Mouse (Mus musculus): ENCODE results near the gene R3hdm4. TPM values are rescaled to one million over a fixed set of nuclear protein-coding genes. Genes with fewer than 3 reads are reported as not detected.

R3hdm4 gene
- polyA plus RNA-seq, 1 experiment from 2014 or later, result 175 TPM

DNA sequence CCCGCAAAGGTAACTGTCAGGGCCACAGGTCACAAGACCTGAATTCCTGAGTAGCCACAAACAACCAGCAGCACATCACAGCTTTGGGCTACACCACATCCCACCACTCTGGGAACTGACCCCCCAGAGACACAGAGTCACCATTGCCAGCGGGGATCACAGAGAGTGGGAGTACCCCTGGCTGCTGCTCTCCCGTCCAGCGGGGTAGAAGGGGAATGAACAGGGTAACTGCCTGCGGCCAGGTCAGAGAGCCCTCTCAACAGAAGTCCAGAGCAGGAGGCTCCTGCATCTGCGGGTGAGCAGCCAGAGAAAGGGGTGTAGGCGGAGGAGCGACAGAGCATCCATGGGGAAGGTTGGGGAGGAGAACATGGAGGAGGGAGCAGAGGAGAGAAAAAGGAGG lies 4.9 kb downstream of the R3hdm4 start:
- peak overlapping the region; percentile 93 for H3K4me2 ChIP-seq (ENCODE audit: low read length)
- DNase-seq (ENCODE audit: low spot score) (no peak), ATAC-seq (no peak)
- H3K27ac ChIP-seq (ENCODE audit: low read depth, low read length), result 0 out of 2 replicates have a peak overlapping the region, but pooled peaks have one; percentile 60
- peak overlapping the region; percentile 82 for H3K4me3 ChIP-seq (ENCODE audit: low read depth, low read length)
- peaks cover 17% of the 10 kb centered on the region for H3K4me1 ChIP-seq (ENCODE audit: control insufficient read depth, insufficient read depth, low read length)
- 8% methylated on average over 8 of the region's 8 CpGs for WGBS
- peaks cover 37% of the 10 kb centered on the region for H3K27me3 ChIP-seq (replicated peaks; ENCODE audit: control insufficient read depth, insufficient read depth, low read length)
- no peaks in the 10 kb centered on the region for H3K9me3 ChIP-seq (replicated peaks; ENCODE audit: control insufficient read depth, low read length)
- peaks cover 8% of the 10 kb centered on the region for H3K36me3 ChIP-seq (ENCODE audit: control insufficient read depth, insufficient read depth, low read length)
- H3K9ac ChIP-seq (ENCODE audit: low read length), result peak overlapping the region; percentile 96

DNA sequence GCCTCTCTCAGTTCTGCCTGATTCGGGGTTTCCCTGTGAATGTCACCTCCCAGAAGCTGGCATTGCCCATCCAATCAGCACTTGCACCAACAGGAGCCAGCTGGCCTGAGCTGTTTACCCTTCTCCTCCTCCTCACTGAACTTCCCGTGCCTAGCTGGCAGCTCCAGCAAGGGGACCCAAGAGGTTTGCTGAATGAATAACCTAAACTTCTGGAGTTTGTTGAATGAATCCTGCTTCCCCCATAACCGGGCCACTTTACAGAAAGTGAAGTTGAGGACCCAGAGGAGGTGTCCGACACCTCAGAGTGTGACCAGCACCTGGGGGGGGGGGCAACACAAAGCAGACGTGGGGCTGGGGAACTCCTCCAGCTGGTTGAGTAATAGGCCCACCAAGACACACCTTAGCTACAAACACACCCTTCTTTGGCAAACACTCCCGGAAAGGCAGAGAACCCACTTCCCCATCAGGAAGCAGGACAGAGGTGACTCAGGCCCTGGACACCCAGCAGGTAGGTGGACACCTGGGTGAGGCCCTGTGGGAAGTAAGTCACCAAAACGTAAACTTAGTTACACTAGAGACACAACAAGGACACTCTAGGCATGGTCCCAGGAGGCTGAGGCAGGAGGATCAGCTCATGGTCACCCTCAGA lies 5.9 kb downstream of the R3hdm4 start:
- peaks cover 15% of the 10 kb centered on the region for H3K36me3 ChIP-seq (ENCODE audit: control insufficient read depth, insufficient read depth, low read length)
- H3K9ac ChIP-seq (ENCODE audit: low read length), result peak overlapping the region; percentile 13; the same call in 1 of the 2 replicates
- ATAC-seq, result no peak
- H3K9me3 ChIP-seq (replicated peaks; ENCODE audit: control insufficient read depth, low read length), result no peaks in the 10 kb centered on the region
- H3K27ac ChIP-seq (ENCODE audit: low read depth, low read length), result no peak overlapping the region
- no peak overlapping the region for H3K4me3 ChIP-seq (ENCODE audit: low read depth, low read length)
- DNase-seq (ENCODE audit: low spot score), result no peak
- H3K4me1 ChIP-seq (ENCODE audit: control insufficient read depth, insufficient read depth, low read length), result peaks cover 17% of the 10 kb centered on the region
- 74% methylated on average over 7 of the region's 7 CpGs for WGBS
- H3K4me2 ChIP-seq (ENCODE audit: low read length), result peak overlapping the region; percentile 93; the same call in 1 of the 2 replicates
- H3K27me3 ChIP-seq (replicated peaks; ENCODE audit: control insufficient read depth, insufficient read depth, low read length), result peaks cover 27% of the 10 kb centered on the region

DNA sequence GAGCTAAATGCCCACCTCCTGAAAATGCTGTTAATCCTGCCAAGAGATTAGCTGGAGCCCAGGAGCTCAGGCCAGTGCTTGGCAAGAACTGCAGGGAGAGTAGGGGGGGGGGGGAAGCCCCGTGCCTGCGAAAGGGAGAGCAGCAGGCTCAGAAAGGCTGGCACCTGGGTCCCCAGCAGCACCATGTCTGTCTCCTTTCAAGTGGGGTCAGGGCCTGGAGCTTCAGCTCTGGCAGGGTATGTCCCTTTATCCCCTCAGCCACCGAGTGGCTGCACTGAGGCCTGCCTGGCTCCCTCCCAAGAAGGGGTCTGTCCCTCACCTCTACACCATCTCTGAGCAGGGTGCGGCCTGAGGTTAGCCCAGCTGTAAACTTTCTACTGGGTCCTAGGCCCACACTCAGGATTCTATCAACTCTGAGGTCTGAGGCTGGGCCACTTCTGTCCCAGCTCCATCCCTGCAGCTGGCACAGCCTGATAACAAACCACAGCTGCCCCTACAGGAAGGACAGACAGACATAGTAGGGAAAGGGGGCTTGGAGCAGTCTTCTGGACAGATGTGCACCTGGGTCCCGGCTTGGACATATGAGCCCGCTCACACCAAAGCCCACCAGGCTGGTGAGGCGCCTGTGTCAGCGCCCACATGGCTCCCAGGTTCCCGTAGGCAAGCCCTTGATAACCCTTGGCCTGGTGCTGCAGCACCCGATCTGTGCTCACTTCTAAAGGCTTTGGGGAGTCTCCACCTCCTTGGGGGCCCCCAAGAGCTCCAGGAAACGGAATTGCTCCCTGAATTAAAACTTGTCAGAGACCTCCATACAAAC lies 6.7 kb downstream of the R3hdm4 start:
- peak overlapping the region; percentile 21 for H3K9ac ChIP-seq (ENCODE audit: low read length)
- H3K4me3 ChIP-seq (ENCODE audit: low read depth, low read length), result no peak overlapping the region
- H3K4me2 ChIP-seq (ENCODE audit: low read length), result 0 out of 2 replicates have a peak overlapping the region, but pooled peaks have one; percentile 3
- H3K9me3 ChIP-seq (replicated peaks; ENCODE audit: control insufficient read depth, low read length), result no peaks in the 10 kb centered on the region
- ATAC-seq (no peak), DNase-seq (ENCODE audit: low spot score) (peak; percentile 40)
- H3K27ac ChIP-seq (ENCODE audit: low read depth, low read length), result no peak overlapping the region
- peaks cover 21% of the 10 kb centered on the region for H3K4me1 ChIP-seq (ENCODE audit: control insufficient read depth, insufficient read depth, low read length)
- peaks cover 20% of the 10 kb centered on the region for H3K27me3 ChIP-seq (replicated peaks; ENCODE audit: control insufficient read depth, insufficient read depth, low read length)
- H3K36me3 ChIP-seq (ENCODE audit: control insufficient read depth, insufficient read depth, low read length), result peaks cover 15% of the 10 kb centered on the region
- 68% methylated on average over 9 of the region's 11 CpGs for WGBS

DNA sequence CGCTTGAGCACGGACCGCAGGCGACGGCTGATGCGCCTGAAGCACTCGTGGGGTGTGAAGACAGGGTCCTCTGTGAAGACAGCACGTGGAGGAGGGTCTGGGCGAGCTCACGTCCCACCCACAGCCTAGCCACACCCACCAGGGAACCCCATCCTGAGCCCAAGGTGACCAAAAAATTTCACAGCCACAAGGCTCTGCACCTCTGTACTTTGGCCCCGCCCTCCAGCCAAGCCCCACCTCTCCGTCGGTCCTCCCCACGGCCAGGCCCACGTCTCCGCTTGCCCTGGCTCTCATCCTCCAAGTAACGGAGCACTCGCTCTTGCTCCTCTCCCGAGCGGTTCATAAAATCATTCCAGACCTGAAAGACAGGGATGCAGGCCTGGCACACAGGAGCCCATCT lies 8.6 kb downstream of the R3hdm4 start:
- DNase-seq (ENCODE audit: low spot score) (no peak), ATAC-seq (no peak)
- Histone ChIP-seq H3K9ac (ENCODE audit: low read length) (no peak overlapping the region), H3K4me3 (ENCODE audit: low read depth, low read length) (no peak overlapping the region), H3K4me1 (ENCODE audit: control insufficient read depth, insufficient read depth, low read length) (peaks cover 21% of the 10 kb centered on the region), H3K9me3 (replicated peaks; ENCODE audit: control insufficient read depth, low read length) (no peaks in the 10 kb centered on the region), H3K36me3 (ENCODE audit: control insufficient read depth, insufficient read depth, low read length) (peaks cover 15% of the 10 kb centered on the region), H3K27me3 (replicated peaks; ENCODE audit: control insufficient read depth, insufficient read depth, low read length) (peaks cover under 1% of the 10 kb centered on the region), H3K4me2 (ENCODE audit: low read length) (no peak overlapping the region), H3K27ac (ENCODE audit: low read depth, low read length) (no peak overlapping the region)
- WGBS, result 62% methylated on average over 20 of the region's 20 CpGs

GRCm38 (mm10) chr10:79910556-79910955 lies 10.5 kb downstream of the R3hdm4 start, which contains the start of gene Gm26602:
Gene Gm26602, plus strand, starts transcription at chr10:79910856.
- no peak for DNase-seq (ENCODE audit: low spot score)
- Histone ChIP-seq H3K27me3 (replicated peaks; ENCODE audit: control insufficient read depth, insufficient read depth, low read length) (no peaks in the 10 kb centered on the region), H3K9me3 (replicated peaks; ENCODE audit: control insufficient read depth, low read length) (no peaks in the 10 kb centered on the region), H3K4me3 (ENCODE audit: low read depth, low read length) (no peak within 1 kb of the TSS), H3K9ac (ENCODE audit: low read length) (no peak within 1 kb of the TSS; the same call in 1 of the 2 replicates), H3K4me2 (ENCODE audit: low read length) (no peak within 1 kb of the TSS), H3K36me3 (ENCODE audit: control insufficient read depth, insufficient read depth, low read length) (peaks cover 33% of the 10 kb centered on the region), H3K27ac (ENCODE audit: low read depth, low read length) (peak within 1 kb of the TSS; percentile 70), H3K4me1 (ENCODE audit: control insufficient read depth, insufficient read depth, low read length) (peaks cover 13% of the 10 kb centered on the region)
- ATAC-seq, result no peak
- 89% methylated on average over 4 of the region's 4 CpGs for WGBS

DNA sequence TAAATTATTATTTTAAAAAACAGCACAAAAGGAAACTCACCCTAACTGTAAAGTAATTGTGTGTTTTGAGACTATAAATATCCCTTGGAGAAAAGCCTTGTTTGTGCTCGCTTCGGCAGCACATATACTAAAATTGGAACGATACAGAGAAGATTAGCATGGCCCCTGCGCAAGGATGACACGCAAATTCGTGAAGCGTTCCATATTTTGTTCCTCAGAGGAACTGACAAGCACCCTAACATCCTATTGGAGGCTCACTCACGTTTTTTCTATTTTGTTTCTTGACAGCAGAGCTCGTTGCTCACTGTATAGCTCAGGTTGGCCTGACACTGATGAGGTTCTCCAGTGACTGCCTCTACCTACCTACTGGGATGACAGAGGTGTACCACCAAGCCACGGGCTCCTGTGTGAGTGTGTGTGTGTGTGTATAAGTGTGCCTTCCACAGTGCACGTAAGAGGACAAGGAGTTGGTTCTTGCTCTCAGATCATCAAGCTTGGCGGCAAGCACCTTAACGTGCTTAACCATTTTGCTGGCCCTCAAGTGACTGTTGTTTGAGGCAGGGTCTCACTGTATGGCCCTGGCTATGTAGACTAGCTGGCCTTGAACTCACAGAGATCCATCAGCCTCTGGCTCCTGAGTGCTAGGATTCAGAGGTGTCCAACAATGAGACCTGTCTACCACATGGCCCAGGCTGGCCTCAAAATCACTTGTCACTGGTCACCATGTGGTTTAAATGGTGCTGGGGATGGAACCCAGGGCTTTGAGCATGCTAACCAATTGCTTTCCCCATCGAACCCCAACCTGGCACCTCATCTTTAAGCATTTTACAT lies 11.7 kb downstream of the R3hdm4 start:
- WGBS, result 21% methylated on average over 14 of the region's 14 CpGs

DNA sequence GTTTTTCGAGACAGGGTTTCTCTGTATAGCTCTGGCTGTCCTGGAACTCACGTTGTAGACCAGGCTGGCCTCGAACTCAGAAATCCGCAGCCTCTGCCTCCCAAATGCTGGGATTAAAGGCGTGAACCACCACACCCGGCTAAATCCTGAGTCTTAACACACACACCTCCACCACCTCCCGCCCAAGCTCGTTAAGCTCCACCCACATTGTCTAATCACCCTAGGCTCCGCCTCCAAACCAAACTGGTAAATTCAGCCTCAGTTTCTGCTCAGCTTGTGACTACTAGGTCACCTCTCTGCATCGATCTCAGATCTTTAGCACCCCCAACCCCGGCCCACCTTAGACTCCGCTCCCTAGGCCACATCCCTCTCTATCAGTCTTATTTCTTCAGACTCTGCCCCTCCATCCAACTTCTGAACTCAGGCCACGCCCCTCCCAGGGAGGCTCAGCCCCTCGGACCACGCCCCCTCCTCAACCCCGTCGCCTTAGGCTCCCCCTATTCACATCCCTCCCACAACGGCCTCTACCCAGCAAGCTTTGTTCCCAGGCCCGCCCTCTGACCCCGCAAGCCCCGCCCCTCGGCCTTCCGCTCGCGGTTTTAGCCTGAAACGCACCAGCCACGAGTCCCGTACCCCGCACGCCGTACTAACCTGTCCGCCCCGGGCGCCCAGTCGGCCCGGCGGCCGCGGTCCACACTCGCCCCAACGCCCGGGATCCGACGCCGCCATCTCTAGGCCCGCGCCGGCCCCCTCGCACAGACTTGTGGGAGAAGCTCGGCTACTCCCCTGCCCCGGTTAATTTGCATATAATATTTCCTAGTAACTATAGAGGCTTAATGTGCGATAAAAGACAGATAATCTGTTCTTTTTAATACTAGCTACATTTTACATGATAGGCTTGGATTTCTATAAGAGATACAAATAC lies 12.6 kb downstream of the R3hdm4 start, which contains the start of gene Med16:
Gene Med16, minus strand, starts transcription at position 757 of the 925 bp plus-strand sequence.
- peak within 1 kb of the TSS; percentile 96 for H3K27ac ChIP-seq (ENCODE audit: low read depth, low read length)
- H3K4me1 ChIP-seq (ENCODE audit: control insufficient read depth, insufficient read depth, low read length), result peaks cover 4% of the 10 kb centered on the region; the same call in 1 of the 2 replicates
- WGBS, result 2% methylated on average over 52 of the region's 52 CpGs
- peak within 1 kb of the TSS; percentile 56 for H3K4me3 ChIP-seq (ENCODE audit: low read depth, low read length)
- no peaks in the 10 kb centered on the region for H3K27me3 ChIP-seq (replicated peaks; ENCODE audit: control insufficient read depth, insufficient read depth, low read length)
- H3K4me2 ChIP-seq (ENCODE audit: low read length), result peak within 1 kb of the TSS; percentile 35
- ATAC-seq (peak; percentile 93), DNase-seq (ENCODE audit: low spot score) (peak; percentile 97)
- H3K9ac ChIP-seq (ENCODE audit: low read length), result peak within 1 kb of the TSS; percentile 88
- peaks cover 44% of the 10 kb centered on the region for H3K36me3 ChIP-seq (ENCODE audit: control insufficient read depth, insufficient read depth, low read length)
- no peaks in the 10 kb centered on the region for H3K9me3 ChIP-seq (replicated peaks; ENCODE audit: control insufficient read depth, low read length)

More for the DNA sequence above, 11.7 kb downstream of the R3hdm4 start:
- H3K4me3 ChIP-seq (ENCODE audit: low read depth, low read length), result peak overlapping the region; percentile 56
- peak overlapping the region; percentile 35 for H3K4me2 ChIP-seq (ENCODE audit: low read length)
- H3K9me3 ChIP-seq (replicated peaks; ENCODE audit: control insufficient read depth, low read length), result no peaks in the 10 kb centered on the region
- peak; percentile 69 for DNase-seq (ENCODE audit: low spot score)
- peak overlapping the region; percentile 70 for H3K27ac ChIP-seq (ENCODE audit: low read depth, low read length)
- H3K36me3 ChIP-seq (ENCODE audit: control insufficient read depth, insufficient read depth, low read length), result peaks cover 44% of the 10 kb centered on the region
- peaks cover 6% of the 10 kb centered on the region for H3K4me1 ChIP-seq (ENCODE audit: control insufficient read depth, insufficient read depth, low read length)
- peak; percentile 70 for ATAC-seq
- H3K27me3 ChIP-seq (replicated peaks; ENCODE audit: control insufficient read depth, insufficient read depth, low read length), result no peaks in the 10 kb centered on the region
- H3K9ac ChIP-seq (ENCODE audit: low read length), result peak overlapping the region; percentile 88

Data from forebrain, embryonic 14.5 days (tissue).